Mouse (Mus musculus): Measurements from ENCODE around the gene 1110032A03Rik.
A peak's percentile ranks its signal among the peaks of the same experiment; 100 is the strongest.

Gene 1110032A03Rik

DNA sequence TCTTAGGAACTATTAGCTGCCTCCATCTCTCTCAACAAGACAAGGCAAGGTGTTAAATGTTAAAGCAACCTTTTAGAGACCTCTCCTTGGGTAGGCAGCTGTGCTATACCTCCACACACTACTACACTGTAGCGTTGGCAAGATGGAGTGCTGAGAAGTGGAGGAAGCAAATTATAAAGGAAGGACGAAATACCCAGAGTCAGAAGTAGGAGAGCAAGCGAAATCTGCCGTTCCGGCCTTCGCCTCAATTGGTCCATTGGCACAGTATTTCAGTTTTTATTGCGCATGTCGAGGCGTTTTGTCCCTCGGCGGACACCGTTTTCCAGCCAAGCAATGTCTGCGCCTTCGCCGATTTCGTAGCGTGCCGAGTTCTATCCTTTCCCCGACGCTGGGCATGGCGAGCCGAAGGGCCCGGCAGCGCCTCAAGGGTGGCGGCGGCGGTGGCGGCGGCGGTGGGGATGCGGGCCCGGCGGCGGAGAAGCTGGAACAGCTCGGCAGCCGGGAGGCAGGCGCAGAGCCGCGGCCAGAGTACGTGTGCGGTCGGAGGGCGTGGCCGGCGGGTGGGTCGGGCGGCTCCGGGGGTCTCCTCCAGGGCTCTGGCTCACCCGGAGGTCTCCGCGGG is at the start of gene 1110032A03Rik, which contains the start of gene Alg9:
1110032A03Rik (minus strand) TSS at position 530 of the 622 bp plus-strand sequence.
Alg9 (plus strand) TSS at position 29 of the 622 bp plus-strand sequence.
- peak; percentile 76 for ATAC-seq (ENCODE audit: low TSS enrichment)

DNA sequence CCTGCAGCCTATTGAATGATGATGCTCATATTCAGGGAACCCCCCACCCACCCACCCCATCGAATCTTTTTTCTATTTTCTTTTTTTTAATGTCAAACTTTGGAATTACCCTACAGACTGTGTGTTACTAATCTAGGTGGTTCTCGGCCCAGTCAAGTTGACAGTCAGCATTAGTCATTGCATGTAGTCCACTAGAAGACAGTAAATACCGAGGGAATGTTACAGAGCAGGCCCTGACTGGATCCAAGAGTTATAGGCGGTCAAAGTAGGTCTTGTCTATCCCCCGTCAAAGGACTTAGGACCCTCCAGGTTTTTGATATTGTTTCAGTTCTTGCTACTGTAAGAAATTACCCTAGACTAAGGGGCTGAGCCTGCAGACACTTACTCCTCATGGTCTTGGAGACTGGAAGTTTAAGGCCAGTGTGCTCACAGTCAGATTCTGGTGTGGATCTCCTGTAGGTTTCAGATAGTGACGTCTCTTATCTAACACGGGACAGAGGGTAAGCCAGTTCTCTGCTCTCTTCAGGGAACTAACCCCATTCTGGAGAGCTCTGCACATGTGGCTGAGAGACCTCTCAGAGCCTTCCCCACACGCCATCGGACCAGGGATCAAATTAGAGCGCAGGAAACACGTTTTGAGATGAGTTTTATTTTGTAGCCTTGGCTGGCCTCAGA is 48.6 kb upstream of the 1110032A03Rik start:
- ATAC-seq (ENCODE audit: low TSS enrichment), result no peak

DNA sequence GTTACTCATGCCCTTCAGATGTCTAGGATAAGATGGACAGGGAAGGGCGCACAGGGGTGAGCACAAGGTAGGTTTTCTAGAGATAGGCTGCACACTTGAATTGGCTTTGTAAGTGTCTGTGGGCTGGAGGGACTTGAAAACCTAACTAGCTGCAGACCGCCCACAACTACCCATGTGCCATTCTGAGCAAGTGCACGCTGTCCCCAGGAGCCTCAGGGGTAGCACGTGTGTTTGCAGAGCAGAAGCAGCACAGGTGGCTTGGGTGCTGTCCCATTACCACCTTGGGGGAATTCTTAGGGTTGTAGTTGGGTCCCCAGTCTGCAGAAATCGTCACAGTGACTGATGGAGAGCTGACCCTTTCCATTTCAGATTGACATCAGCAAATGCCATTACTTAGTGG is 46.9 kb upstream of the 1110032A03Rik start:
- ATAC-seq (ENCODE audit: low TSS enrichment), result peak; percentile 38; the same call in 1 of the 2 replicates

DNA sequence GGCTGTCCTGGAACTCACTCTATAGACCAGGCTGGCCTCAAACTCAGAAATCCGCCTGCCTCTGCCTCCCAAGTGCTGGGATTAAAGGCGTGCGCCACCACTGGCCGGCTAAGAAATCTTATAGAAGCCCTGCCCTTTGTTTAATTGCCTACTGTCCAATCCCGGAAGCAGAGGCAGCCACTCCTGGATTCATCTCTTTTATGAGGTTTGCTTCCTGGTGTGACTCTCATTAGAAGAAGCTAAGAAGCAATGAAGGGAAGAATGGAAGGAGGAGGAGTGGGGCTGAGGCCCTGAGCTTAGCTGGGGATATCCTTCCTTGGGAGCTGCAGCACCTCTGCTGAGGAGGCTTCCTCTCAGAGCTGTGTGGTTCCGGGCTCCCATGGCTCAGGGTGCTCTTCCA is 46.3 kb upstream of the 1110032A03Rik start:
- no peak for ATAC-seq (ENCODE audit: low TSS enrichment)

DNA sequence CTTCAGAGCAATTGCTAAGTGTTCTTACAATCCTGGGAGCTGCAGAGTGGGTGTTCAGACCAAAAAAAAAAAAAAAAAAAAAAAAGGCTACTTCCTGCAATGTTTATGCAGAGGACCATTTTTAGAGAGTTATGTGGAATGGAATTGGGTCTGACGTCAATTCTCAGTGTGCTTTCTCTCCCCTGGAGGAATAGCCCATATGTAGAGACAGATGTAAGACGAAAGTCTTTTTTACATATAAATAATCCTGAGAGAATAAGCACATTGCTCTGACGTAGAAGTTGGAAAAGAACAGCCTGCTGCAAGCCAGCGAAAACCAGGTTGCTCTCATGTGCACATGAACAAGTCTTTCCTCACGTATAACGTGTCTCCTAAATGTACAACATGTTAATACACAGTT is 44.4 kb upstream of the 1110032A03Rik start:
- ATAC-seq (ENCODE audit: low TSS enrichment), result peak; percentile 89

DNA sequence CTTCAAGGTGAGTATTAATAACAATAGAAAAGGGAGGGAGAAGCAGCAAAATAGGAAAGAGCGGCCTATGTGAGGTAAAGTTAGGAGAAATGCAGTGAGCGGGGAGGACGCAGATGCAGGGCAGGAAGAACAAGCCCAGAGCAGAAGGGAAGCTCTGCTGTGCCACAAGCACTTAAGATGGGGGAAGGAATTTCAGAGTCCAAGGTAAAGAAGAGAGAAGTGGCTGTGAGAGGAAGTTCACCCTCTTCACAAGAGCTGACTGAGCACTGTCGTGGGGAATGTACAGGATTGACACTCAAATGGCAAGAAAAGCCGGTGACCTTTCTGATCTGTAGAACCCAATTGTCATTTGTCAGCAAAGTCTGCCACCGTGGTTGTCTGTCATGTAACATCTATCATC is 42.7 kb upstream of the 1110032A03Rik start:
- no peak for ATAC-seq (ENCODE audit: low TSS enrichment)

DNA sequence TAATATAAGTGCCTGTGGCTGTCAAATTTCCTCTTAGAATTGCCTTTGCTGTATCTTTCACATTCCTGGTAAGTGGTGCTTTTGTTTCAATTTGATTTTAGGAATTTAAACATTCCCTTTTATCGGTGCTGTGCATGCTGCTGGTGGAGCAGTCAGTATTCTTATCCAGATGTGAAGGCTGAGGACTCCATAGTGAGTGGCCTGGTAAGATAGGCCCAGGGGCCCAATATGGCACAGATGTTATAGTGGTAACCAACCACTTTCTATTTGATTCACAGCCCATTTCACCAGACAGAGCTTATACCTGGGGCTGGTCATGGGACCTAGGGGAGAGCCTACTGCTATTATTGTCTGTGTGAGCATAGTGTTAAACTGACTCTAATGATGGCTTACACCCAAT is 41.2 kb upstream of the 1110032A03Rik start:
- no peak for ATAC-seq (ENCODE audit: low TSS enrichment)

DNA sequence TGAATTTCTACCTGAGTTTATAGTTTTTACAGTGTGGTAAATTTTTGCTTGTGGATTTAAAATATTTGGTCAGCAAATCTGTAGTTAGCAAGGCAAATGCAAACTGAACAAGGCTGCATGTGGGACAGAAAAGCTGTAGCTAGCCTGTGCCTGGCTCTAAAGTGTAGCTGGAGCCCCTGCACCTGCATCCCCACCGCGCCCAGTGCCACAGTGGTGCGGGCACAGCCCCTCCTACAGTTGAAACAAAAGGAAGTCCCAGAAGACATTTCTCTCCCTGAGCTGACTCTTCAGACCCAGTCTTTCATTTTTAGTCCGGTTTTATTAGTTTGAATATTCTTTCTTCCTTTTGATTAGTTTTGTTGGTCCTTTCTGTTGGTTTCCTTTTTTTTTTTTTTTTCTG is 40.3 kb upstream of the 1110032A03Rik start:
- no peak for ATAC-seq (ENCODE audit: low TSS enrichment)

DNA sequence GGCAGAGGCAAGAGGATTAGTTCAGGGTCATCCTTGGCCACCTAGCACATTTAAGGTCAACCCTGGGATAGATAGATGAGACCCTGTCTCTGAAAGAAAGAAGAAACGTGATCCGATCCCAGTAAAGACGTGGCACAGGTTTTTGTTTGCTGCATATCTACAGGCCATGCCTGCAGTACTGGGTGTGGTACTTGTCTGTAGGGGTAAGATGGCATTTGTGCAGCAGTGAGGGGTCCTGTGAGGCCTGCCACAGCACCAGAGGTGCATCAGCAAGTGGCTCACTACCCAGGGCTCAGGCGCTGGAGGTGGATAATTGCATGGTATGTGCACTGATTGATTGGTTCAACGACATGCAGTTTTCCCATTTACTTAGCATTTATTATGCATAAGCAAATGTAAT is 38.5 kb upstream of the 1110032A03Rik start:
- no peak for ATAC-seq (ENCODE audit: low TSS enrichment)

DNA sequence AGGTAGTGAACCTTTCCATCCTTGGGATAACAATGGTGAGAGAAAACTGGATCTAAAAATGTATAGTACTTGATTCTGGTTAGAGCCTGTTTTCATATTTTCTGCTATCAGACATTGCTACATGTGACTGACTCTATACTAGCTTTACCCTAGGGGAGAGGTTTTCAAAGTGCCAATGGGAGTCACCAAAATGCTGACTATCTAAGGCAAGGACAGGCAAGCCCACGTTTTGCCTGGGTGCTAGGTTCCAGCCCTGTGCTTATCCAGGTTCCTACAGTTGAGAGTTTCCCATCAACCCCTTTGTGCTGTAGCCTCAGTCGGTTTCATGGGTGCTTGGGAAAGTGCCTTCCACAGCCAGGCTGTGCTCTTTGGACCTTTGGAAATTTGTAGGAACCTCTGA is 36.4 kb upstream of the 1110032A03Rik start:
- ATAC-seq (ENCODE audit: low TSS enrichment), result no peak

DNA sequence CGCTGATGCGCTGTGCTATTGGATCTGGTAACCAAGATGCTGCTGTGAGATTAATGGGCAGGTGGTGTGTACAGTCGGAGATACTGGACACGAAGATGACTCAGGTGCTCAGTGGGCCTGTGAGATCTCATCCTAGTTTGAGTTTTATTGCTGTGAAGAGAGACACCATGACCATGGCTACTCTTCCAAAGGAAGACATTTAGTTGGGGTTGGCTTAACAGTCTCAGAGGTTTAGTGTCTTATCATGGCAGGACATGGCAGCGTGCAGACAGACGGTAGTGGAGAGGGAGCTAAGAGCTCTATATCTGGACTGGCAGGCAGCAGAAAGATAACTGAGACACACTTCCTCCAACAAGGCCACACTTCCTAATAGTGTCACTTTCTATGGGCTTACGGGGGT is 35.9 kb upstream of the 1110032A03Rik start:
- ATAC-seq (ENCODE audit: low TSS enrichment), result no peak

DNA sequence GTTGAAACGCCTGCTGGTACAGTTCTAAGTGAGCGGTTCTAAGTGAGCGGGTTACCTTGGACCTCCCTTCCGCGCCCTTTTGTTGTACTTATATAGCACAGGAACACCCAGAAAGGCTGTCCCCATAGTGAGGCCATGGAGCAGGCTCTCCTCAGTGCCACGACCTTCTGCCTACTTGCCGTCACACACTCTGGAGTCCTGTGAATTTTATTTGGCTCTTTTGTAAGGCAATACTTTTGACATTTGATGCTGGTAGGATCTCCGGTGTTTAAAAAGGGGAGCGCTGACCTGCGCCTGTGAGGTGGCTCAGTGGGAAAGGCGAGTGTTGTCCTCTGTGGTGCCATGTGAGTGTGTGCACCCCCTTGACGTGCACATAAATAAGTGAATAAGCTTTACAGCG is 33.8 kb upstream of the 1110032A03Rik start:
- ATAC-seq (ENCODE audit: low TSS enrichment), result no peak

DNA sequence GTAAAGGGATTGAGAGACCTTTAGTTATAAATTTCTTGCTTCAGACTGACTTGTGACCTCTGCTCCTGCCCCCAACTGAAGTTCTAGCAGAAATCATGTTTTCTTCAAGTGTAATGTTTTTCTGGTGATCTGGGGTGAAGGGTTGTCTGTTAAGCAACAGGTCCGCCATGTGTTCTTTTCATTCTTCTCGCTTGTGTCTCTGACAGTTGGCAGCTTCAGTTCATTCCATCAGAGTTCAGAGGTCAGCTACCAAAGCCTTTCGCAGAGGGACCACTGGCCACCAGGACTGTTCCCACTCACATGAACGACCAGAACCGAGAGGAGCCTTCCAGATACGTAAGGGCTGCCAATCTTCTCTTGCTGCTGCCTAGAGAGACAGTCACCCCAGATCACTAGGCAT is 33.2 kb upstream of the 1110032A03Rik start:
- no peak for ATAC-seq (ENCODE audit: low TSS enrichment)

DNA sequence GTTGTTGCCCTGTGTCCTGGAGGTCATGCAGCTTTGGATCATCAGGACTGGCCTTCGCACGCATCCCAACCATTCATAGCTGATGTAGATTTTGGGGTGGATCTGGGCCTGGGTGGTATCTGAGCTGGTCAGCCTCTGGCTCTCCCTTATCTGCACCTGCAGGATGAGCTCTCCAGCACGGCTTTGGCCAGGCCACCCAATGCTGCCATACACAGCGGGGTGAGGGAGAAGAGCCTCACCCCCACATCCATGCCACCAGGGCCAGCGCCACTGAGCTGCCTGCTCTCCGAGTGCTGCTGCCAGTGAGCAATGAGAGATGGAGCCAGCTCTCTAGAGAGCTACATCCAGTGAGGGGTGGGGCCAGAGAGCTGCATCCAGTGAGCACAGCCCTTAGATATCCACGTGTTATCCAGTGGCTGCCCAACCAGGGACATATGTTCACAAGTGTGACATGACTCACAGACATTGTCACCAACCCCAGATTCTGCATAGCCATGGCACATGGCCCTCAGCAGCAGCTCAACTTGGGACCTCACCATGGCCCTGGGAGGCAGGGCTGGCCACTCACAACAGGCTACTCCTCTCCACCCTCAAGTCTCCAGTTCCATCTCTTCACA is 27.8 kb upstream of the 1110032A03Rik start:
- no peak for ATAC-seq (ENCODE audit: low TSS enrichment)

DNA sequence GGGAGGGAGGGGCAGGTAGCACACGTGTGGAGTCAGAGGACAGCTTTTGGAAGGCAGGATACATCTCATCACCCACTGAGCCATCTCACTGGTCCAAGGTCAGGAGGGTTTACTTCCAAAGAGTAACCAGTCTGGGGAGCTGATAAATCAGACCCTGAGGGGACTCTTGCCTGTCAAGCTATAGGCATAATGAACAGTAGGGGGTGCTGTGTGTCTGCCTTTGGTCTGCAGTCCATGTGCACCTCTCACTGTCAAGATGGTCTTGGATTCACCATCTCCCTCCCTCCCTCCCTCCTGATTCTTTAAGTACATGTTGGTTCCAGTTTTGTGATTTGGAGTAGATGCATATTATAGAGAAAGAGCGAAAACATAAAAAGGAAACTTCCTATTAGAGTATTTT is 25.7 kb upstream of the 1110032A03Rik start:
- ATAC-seq (ENCODE audit: low TSS enrichment), result no peak; the same call in 1 of the 2 replicates

DNA sequence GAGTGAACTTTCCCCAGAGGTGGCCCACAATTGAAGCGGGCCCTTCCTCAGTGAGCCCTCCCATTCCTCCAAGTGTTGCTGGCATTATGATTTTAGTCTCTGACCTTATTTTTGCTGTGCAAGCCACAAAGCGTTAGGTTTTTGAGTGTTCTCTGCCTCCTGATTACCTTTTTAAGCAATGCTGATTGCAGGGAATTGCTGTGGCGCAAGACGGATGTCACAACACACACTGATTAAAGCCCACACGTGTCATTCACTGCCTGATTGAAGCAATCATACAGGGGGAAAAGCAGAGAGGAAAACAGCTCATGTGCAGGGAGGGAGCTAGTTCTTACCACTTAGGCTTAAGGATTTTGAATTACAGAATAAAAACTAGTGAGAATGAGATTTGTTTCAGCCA is 23.0 kb upstream of the 1110032A03Rik start:
- no peak for ATAC-seq (ENCODE audit: low TSS enrichment)

DNA sequence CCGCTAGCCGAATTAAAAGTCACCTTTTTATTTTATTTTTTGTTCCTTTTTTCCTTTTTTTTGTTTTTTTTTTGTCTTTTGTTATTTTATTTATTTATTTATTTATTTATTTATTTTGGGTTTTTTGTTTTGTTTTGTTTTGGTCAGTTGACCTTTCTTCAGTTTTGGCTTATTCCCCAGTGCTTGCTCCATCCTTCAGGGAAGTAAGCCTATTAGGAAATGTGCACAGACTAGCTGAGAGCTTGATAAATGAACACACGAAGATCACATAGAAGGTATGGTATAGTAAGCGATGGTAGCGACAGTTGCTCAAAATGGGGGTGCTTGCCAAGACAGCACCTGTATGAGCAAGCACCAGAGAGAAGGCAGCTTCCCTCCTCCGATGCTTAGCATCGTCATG is 22.3 kb upstream of the 1110032A03Rik start:
- ATAC-seq (ENCODE audit: low TSS enrichment), result no peak

DNA sequence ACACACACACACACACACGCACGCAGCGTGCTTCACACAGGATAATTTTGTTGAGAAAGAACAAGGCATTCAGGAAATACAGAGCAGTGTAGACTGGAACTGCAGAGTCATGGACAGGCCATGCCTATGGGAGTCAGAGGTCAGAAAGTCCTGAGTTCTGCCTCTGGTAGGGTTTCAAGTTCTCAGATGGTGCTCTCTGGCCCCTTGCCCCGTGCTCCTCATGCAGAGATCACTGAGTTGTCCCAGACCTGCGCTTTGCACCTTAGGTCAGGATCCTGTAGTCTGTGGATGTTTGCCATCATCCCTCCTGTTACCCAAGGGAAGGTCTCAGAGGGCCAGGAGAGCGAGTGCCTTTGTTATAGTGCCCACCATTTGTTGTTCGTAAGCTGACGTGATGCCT is 21.5 kb upstream of the 1110032A03Rik start:
- ATAC-seq (ENCODE audit: low TSS enrichment), result no peak

DNA sequence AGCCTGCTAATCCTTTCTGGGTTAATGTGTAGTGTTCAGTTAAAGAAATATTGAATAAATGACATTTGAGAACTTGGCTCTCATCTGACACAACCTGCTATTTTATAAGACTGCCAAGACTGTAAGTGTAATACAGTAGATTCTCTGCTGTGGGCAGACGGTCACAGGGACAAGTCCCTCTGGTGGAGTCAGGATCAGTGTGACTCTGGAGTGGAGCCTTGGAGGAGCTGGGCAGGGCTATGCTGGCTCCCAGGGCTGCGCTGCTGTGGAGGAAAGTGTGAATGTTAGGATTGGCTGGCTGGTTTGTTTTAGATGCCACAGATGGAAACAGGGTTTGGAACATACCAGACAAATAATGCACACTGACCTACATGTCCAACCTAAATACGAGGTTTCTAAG is 19.9 kb upstream of the 1110032A03Rik start:
- ATAC-seq (ENCODE audit: low TSS enrichment), result no peak; the same call in 1 of the 2 replicates

DNA sequence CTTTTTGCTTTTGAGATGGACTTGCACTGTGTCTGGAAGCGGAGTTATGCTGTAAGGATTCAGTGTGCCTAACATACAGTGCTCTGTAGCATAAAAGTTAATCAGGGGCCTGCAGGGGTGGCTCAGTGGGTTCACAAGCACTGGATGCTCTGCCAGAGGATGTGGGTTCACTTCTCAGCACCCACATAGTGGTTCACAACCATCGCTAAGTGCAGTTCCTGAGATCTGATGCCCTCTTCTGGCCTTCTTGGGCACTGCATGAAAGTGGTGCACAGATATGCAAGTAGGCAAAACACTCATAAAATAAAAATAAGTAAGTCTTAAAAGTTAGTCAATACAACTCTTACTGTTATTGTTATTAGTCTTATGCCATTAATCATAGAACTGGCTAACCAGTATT is 6.8 kb upstream of the 1110032A03Rik start:
- no peak for ATAC-seq (ENCODE audit: low TSS enrichment)

DNA sequence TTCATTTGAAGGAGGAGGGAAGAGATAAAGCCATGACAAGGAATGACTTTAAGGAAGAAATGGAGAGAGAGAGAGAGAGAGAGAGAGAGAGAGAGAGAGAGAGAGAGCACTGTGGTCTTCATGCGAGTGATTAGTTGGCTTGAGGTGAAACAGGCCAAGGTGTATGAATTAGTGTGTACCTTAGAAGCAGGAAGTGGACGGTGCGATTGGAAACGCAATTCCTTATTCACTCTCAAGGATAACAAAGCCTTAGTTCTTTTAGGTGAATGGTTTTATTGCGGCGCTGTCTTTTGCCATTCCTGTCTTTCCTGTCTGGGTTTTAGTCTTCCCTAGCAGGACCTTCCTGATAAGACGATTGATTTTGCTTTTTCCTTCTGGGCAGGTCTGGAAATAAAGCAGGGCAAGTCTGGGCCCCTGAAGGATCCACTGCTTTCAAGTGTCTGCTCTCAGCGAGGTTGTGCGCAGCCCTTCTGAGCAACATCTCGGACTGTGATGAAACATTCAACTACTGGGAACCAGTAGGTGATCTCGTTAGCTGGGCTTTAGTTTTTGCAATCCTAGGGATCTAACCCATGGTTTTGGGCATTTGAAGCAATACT is 941 bp upstream of the 1110032A03Rik start:
- ATAC-seq (ENCODE audit: low TSS enrichment), result no peak

DNA sequence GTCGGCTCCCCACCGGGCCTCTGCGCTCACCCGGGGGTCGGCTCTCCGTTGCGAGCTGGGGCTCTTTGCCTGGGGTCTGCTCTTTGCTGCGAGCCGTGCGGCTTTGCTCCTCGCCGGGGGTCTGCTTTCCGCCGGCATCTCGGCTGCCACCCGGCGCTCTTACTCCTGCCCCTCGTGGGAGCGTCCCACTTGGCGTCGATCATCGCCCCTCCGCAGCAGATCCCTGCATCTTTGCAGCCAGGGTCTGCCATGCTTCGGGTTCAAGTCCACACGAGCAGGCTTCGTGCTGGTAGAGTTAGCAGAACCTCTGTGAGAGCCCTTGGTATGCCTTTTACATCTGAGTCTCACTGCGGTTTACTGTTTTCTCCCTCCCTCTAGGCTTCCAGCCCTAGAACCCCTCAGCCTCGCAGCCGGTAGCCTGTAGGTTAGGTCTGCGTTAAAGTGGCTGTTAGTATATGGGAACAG is 374 bp upstream of the 1110032A03Rik start:
- peak; percentile 39; the same call in 1 of the 2 replicates for ATAC-seq (ENCODE audit: low TSS enrichment)

DNA sequence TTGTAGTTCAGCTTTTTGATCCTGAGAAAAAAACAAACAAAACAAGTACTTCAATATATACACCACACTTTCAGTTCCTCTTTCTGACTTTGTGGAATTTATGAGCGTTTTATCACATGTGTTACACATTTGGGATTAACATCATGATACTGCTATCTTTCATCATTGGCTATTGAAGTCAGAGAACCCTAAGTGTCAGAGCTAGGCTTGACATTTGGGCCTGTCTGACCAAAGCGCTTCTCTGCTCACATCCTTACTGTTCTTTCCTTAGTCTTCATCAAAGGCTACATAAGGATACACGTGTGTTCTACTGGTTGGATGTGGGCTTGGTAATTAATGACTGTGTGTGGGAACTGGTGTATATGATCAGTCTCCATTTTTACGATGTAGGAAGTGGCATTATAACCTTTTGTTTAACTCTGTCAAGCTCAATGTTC is 1.3 kb downstream of the 1110032A03Rik start:
- ATAC-seq (ENCODE audit: low TSS enrichment), result no peak
